Mouse (Mus musculus) lung, adult 2 months (tissue): Measurements from ENCODE around the gene Klhl5.

Source experiments
- CTCF ChIP-seq: fragments of 200-500 bp; IDR thresholded peaks from 2 replicates; pipeline ENCODE4 v1.5.1; 2011; ENCODE audit warnings: mild to moderate bottlenecking, low read length, control low read depth; ENCODE audit not compliant: insufficient read depth
- POLR2A ChIP-seq: fragments of 200-500 bp; IDR thresholded peaks from 2 replicates; pipeline ENCODE4 v1.6.1; 2011; ENCODE audit warnings: low read depth, mild to moderate bottlenecking, control low read depth, low read length, borderline replicate concordance; ENCODE audit errors: extremely low read depth

- no peak for TF ChIP-seq CTCF
- no peak for TF ChIP-seq POLR2A
Observed at GRCm38 (mm10) chr5:65149706-65150105, 42.4 kb downstream of the Klhl5 start.
